Mouse (Mus musculus) spleen, adult 2 months (tissue): ENCODE results near the gene Kif21a.

Experiments used
- CTCF ChIP-seq: fragments of 200-500 bp; IDR thresholded peaks from 2 replicates; pipeline ENCODE4 v1.5.1; 2011; ENCODE audit warnings: mild to moderate bottlenecking, inconsistent platforms; ENCODE audit not compliant: insufficient read depth, insufficient read length, insufficient replicate concordance; ENCODE audit errors: extremely low read depth
- POLR2A ChIP-seq: fragments of 200-500 bp; IDR thresholded peaks from 2 replicates; pipeline ENCODE4 v1.6.1; 2011; ENCODE audit warnings: low read depth, low read length, inconsistent platforms

- no peak for TF ChIP-seq CTCF
- TF ChIP-seq POLR2A, result no peak
Measured at GRCm38 (mm10) chr15:91010218-91010617, 39.5 kb downstream of the Kif21a start.
